8 mouse cellular contexts compared by ENCODE assay signal in the genomic region with DNA sequence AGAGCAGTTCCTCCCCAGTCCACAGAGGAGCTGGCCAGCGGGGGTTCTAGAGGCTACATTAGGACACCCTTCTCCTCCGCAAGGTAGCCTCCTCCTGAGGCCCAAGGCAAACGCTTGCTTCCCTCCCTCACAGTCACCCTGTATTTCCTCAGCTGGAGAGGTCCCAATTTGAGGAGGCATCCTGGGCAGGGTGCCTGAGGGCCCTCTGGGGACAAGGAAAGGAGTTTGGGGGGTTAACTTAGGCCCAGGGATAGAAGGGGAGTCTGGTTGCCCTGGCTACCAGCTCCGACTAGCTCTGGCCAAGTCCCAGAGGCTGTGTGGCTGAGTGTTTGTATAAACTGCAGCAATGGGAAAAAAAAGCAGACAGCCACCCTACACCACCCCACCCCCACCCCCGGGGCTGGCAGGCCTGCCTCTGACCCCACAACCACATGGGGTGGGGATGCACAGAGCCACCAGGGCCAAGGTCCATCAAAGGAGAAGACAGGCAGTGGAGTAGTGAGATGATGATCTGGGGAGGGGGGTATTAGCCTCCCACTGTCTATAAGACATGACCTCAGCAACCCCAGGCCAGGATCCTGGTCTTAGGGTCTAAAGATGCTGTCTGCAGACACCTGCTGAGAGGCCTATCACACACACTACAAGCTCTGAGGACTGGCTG. TPM values are rescaled to one million over a fixed set of nuclear protein-coding genes. Genes with fewer than 3 reads are reported as not detected.
A peak's percentile ranks its signal among the peaks of the same experiment; 100 is the strongest.
DNase-seq lines count a peak whose midpoint lies in the region; ATAC-seq and TF ChIP-seq lines count a peak whose summit lies in the region.

No protein-coding gene starts in this region.

- no peak for DNase-seq in forebrain, embryonic 10.5 days (ENCODE audit: extremely low spot score, low spot score)
- DNase-seq in G1E (ENCODE audit: low spot score), result no peak
- peak; percentile 58 for DNase-seq in hindbrain, postnatal 0 days (ENCODE audit: low spot score)
- DNase-seq in lung, postnatal 0 days (ENCODE audit: low spot score), result peak; percentile 56
- DNase-seq in thymus, postnatal 10 days (ENCODE audit: low spot score in 2 of 2), result no peak
- DNase-seq in frontal cortex, postnatal 36 days (ENCODE audit: low spot score in 2 of 2), result no peak
- no peak for DNase-seq in layer of hippocampus, adult 8-10 months (ENCODE audit: low spot score in 2 of 2)

- WGBS in forebrain, embryonic 10.5 days, result 27% methylated on average over 5 of the region's 5 CpGs
- 47% methylated on average over 5 of the region's 5 CpGs for WGBS in forebrain, embryonic 13.5 days
- WGBS in hindbrain, postnatal 0 days, result 28% methylated on average over 5 of the region's 5 CpGs
- 19% methylated on average over 5 of the region's 5 CpGs for WGBS in lung, postnatal 0 days

- no peaks in the 10 kb centered on the region for H3K9me3 ChIP-seq in forebrain, embryonic 10.5 days
- H3K9me3 ChIP-seq in forebrain, embryonic 13.5 days (replicated peaks), result no peaks in the 10 kb centered on the region
- H3K9me3 ChIP-seq in G1E (replicated peaks), result no peaks in the 10 kb centered on the region
- H3K9me3 ChIP-seq in hindbrain, postnatal 0 days (ENCODE audit: low read length), result no peaks in the 10 kb centered on the region
- H3K9me3 ChIP-seq in lung, postnatal 0 days (ENCODE audit: low read length), result no peaks in the 10 kb centered on the region

- no peak for ATAC-seq in forebrain, embryonic 13.5 days
- ATAC-seq in G1E (ENCODE audit: extremely low read depth, insufficient number of reproducible peaks, low FRiP score, poor library complexity, severe bottlenecking), result no peak
- ATAC-seq in hindbrain, postnatal 0 days, result peak; percentile 55
- peak; percentile 39 for ATAC-seq in lung, postnatal 0 days

- H3K27me3 ChIP-seq in forebrain, embryonic 10.5 days (ENCODE audit: poor library complexity, severe bottlenecking), result no peaks in the 10 kb centered on the region
- no peaks in the 10 kb centered on the region for H3K27me3 ChIP-seq in forebrain, embryonic 13.5 days
- H3K27me3 ChIP-seq in G1E (ENCODE audit: insufficient read depth, low read length), result no peaks in the 10 kb centered on the region
- no peaks in the 10 kb centered on the region for H3K27me3 ChIP-seq in hindbrain, postnatal 0 days (ENCODE audit: insufficient read depth, low read length)
- H3K27me3 ChIP-seq in lung, postnatal 0 days (replicated peaks; ENCODE audit: insufficient read depth, low read length), result no peaks in the 10 kb centered on the region

- peaks cover 33% of the 10 kb centered on the region for H3K4me1 ChIP-seq in forebrain, embryonic 10.5 days
- H3K4me1 ChIP-seq in forebrain, embryonic 13.5 days, result peaks cover 11% of the 10 kb centered on the region; the same call in 1 of the 2 replicates
- H3K4me1 ChIP-seq in G1E (ENCODE audit: insufficient read depth, low read depth, low read length), result peaks cover 74% of the 10 kb centered on the region
- peaks cover 2% of the 10 kb centered on the region; the same call in 1 of the 2 replicates for H3K4me1 ChIP-seq in hindbrain, postnatal 0 days (ENCODE audit: insufficient read depth, low read length)
- peaks cover 9% of the 10 kb centered on the region; the same call in 1 of the 2 replicates for H3K4me1 ChIP-seq in lung, postnatal 0 days (ENCODE audit: insufficient read depth, low read depth, low read length)

- no peak for TF ChIP-seq CTCF in G1E (IDR thresholded peaks at IDR 0.05; ENCODE audit: low read depth, low read length)
- TF ChIP-seq CTCF in hindbrain, postnatal 0 days (IDR thresholded peaks at IDR 0.05; ENCODE audit: low read depth), result no peak
- no peak for TF ChIP-seq CTCF in lung, postnatal 0 days (IDR thresholded peaks at IDR 0.05)

- H3K27ac ChIP-seq in forebrain, embryonic 10.5 days, result peak overlapping the region; percentile 66
- H3K27ac ChIP-seq in forebrain, embryonic 13.5 days, result no peak overlapping the region
- peak overlapping the region; percentile 65; the same call in 1 of the 2 replicates for H3K27ac ChIP-seq in hindbrain, postnatal 0 days
- H3K27ac ChIP-seq in lung, postnatal 0 days (ENCODE audit: low read length), result peak overlapping the region; percentile 86

- H3K9ac ChIP-seq in forebrain, embryonic 13.5 days, result no peak overlapping the region
- H3K9ac ChIP-seq in hindbrain, postnatal 0 days (replicated peaks; ENCODE audit: low read length), result no peak overlapping the region
- no peak overlapping the region for H3K9ac ChIP-seq in lung, postnatal 0 days (replicated peaks; ENCODE audit: low read depth)

- no peak for TF ChIP-seq EP300 in lung, postnatal 0 days (IDR thresholded peaks at IDR 0.05)

- peaks cover 29% of the 10 kb centered on the region for H3K36me3 ChIP-seq in forebrain, embryonic 10.5 days (replicated peaks)
- H3K36me3 ChIP-seq in forebrain, embryonic 13.5 days (ENCODE audit: poor library complexity, severe bottlenecking), result peaks cover 12% of the 10 kb centered on the region
- peaks cover 68% of the 10 kb centered on the region for H3K36me3 ChIP-seq in G1E (replicated peaks)
- H3K36me3 ChIP-seq in hindbrain, postnatal 0 days (ENCODE audit: insufficient read depth, low read length), result no peaks in the 10 kb centered on the region
- H3K36me3 ChIP-seq in lung, postnatal 0 days (ENCODE audit: insufficient read depth, low read length), result no peaks in the 10 kb centered on the region

- no peak overlapping the region for H3K4me3 ChIP-seq in forebrain, embryonic 10.5 days
- no peak overlapping the region for H3K4me3 ChIP-seq in forebrain, embryonic 13.5 days
- H3K4me3 ChIP-seq in G1E (ENCODE audit: low read depth, low read length), result peak overlapping the region; percentile 66; the same call in 1 of the 2 replicates
- no peak overlapping the region for H3K4me3 ChIP-seq in hindbrain, postnatal 0 days (ENCODE audit: low read length)
- H3K4me3 ChIP-seq in lung, postnatal 0 days (ENCODE audit: low read depth, low read length), result no peak overlapping the region

- H3K4me2 ChIP-seq in forebrain, embryonic 13.5 days, result no peak overlapping the region
- H3K4me2 ChIP-seq in hindbrain, postnatal 0 days (ENCODE audit: low read depth, low read length), result no peak overlapping the region
- peak overlapping the region; percentile 33; the same call in 1 of the 2 replicates for H3K4me2 ChIP-seq in lung, postnatal 0 days (replicated peaks; ENCODE audit: low read depth, low read length)

RNA-seq across cellular contexts. Expression of gene Gpr146, which starts 12.5 kb away (rescaled TPM):
- 1.6 and 1.8 TPM in 2 replicates for polyA plus RNA-seq in forebrain, embryonic 10.5 days (2016; fragmentation: Nextera tagmentation; extraction: Ambion mirVana)
- polyA plus RNA-seq in forebrain, embryonic 13.5 days (2015; fragmentation: Nextera tagmentation; extraction: Ambion mirVana), result 0.93 and 0.97 TPM in 2 replicates
- total RNA-seq in G1E (2014; fragmentation: Nextera tagmentation) (34.2 and 36.5 TPM in 2 replicates), G1E (2017) (26.8 and 27.4 TPM in 2 replicates)
- polyA plus RNA-seq in G1E (2012), result 18.1 and 21.3 TPM in 2 replicates
- total RNA-seq in hindbrain, postnatal 0 days (2014; rRNA removed), result 8.1 and 10.1 TPM in 2 replicates
- polyA plus RNA-seq in hindbrain, postnatal 0 days (2015; fragmentation: Nextera tagmentation; extraction: Ambion mirVana), result 3.7 and 4.4 TPM in 2 replicates
- polyA plus RNA-seq in lung, postnatal 0 days (2015; fragmentation: Nextera tagmentation; extraction: Ambion mirVana), result 22.7 and 28.1 TPM in 2 replicates
- total RNA-seq in layer of hippocampus, adult 8-10 months (2022), result 10 to 100 TPM; 12.2 to 14.8 (median 13.2) TPM

RNA-seq across cellular contexts. Expression of gene Cyp2w1, which starts 12.6 kb away (rescaled TPM):
- polyA plus RNA-seq in forebrain, embryonic 10.5 days (2016; fragmentation: Nextera tagmentation; extraction: Ambion mirVana), result not detected in 2 replicates
- not detected in 2 replicates for polyA plus RNA-seq in forebrain, embryonic 13.5 days (2015; fragmentation: Nextera tagmentation; extraction: Ambion mirVana)
- total RNA-seq in G1E (2014; fragmentation: Nextera tagmentation) (not detected in 2 replicates), G1E (2017) (not detected in 2 replicates)
- not detected in 2 replicates for polyA plus RNA-seq in G1E (2012)
- not detected in 2 replicates for total RNA-seq in hindbrain, postnatal 0 days (2014; rRNA removed)
- not detected in 2 replicates for polyA plus RNA-seq in hindbrain, postnatal 0 days (2015; fragmentation: Nextera tagmentation; extraction: Ambion mirVana)
- polyA plus RNA-seq in lung, postnatal 0 days (2015; fragmentation: Nextera tagmentation; extraction: Ambion mirVana), result not detected in 2 replicates
- total RNA-seq in layer of hippocampus, adult 8-10 months (2022), result not detected

RNA-seq across cellular contexts. Expression of gene Cox19, which starts 13.8 kb away (rescaled TPM):
- polyA plus RNA-seq in forebrain, embryonic 10.5 days (2016; fragmentation: Nextera tagmentation; extraction: Ambion mirVana), result 119 and 120 TPM in 2 replicates
- 111 and 117 TPM in 2 replicates for polyA plus RNA-seq in forebrain, embryonic 13.5 days (2015; fragmentation: Nextera tagmentation; extraction: Ambion mirVana)
- total RNA-seq in G1E (2014; fragmentation: Nextera tagmentation) (4.8 and 10.0 TPM in 2 replicates), G1E (2017) (40.8 and 41.0 TPM in 2 replicates)
- polyA plus RNA-seq in G1E (2012), result 35.7 and 37.7 TPM in 2 replicates
- total RNA-seq in hindbrain, postnatal 0 days (2014; rRNA removed), result 93.7 and 106 TPM in 2 replicates
- 86.3 and 91.0 TPM in 2 replicates for polyA plus RNA-seq in hindbrain, postnatal 0 days (2015; fragmentation: Nextera tagmentation; extraction: Ambion mirVana)
- polyA plus RNA-seq in lung, postnatal 0 days (2015; fragmentation: Nextera tagmentation; extraction: Ambion mirVana), result 60.5 and 61.6 TPM in 2 replicates
- 10 to 100 TPM; 59.0 to 75.5 (median 67.5) TPM for total RNA-seq in layer of hippocampus, adult 8-10 months (2022)

RNA-seq across cellular contexts. Expression of gene Adap1, which starts 39.6 kb away (rescaled TPM):
- polyA plus RNA-seq in forebrain, embryonic 10.5 days (2016; fragmentation: Nextera tagmentation; extraction: Ambion mirVana), result 0.27 and 0.49 TPM in 2 replicates
- 3.8 and 7.0 TPM in 2 replicates for polyA plus RNA-seq in forebrain, embryonic 13.5 days (2015; fragmentation: Nextera tagmentation; extraction: Ambion mirVana)
- total RNA-seq in G1E (2014; fragmentation: Nextera tagmentation) (1.2 and 2.3 TPM in 2 replicates), G1E (2017) (1.3 and 1.4 TPM in 2 replicates)
- polyA plus RNA-seq in G1E (2012), result 1.7 and 1.8 TPM in 2 replicates
- 241 and 242 TPM in 2 replicates for total RNA-seq in hindbrain, postnatal 0 days (2014; rRNA removed)
- 123 and 128 TPM in 2 replicates for polyA plus RNA-seq in hindbrain, postnatal 0 days (2015; fragmentation: Nextera tagmentation; extraction: Ambion mirVana)
- 3.6 and 4.1 TPM in 2 replicates for polyA plus RNA-seq in lung, postnatal 0 days (2015; fragmentation: Nextera tagmentation; extraction: Ambion mirVana)
- 100 to 1,000 TPM; 148 to 186 (median 164) TPM for total RNA-seq in layer of hippocampus, adult 8-10 months (2022)

RNA-seq across cellular contexts. Expression of gene C130050O18Rik, which starts 40.0 kb away (rescaled TPM):
- polyA plus RNA-seq in forebrain, embryonic 10.5 days (2016; fragmentation: Nextera tagmentation; extraction: Ambion mirVana), result 0.15 and 0.34 TPM in 2 replicates
- polyA plus RNA-seq in forebrain, embryonic 13.5 days (2015; fragmentation: Nextera tagmentation; extraction: Ambion mirVana), result 0.11 and 0.18 TPM in 2 replicates
- total RNA-seq in G1E (2014; fragmentation: Nextera tagmentation) (0.83 TPM in 1 of 2 replicates, not detected in the other), G1E (2017) (0.06 and 0.33 TPM in 2 replicates)
- 0.03 and 0.07 TPM in 2 replicates for polyA plus RNA-seq in G1E (2012)
- total RNA-seq in hindbrain, postnatal 0 days (2014; rRNA removed), result 1.1 TPM in 1 of 2 replicates, not detected in the other
- 0.34 TPM in 1 of 2 replicates, not detected in the other for polyA plus RNA-seq in hindbrain, postnatal 0 days (2015; fragmentation: Nextera tagmentation; extraction: Ambion mirVana)
- 2.2 and 3.3 TPM in 2 replicates for polyA plus RNA-seq in lung, postnatal 0 days (2015; fragmentation: Nextera tagmentation; extraction: Ambion mirVana)
- total RNA-seq in layer of hippocampus, adult 8-10 months (2022), result 1 to 10 TPM in 2 of 4 experiments, under 1 TPM in 2; 0.54 to 1.2 (median 0.83) TPM

Comparison
In these comparisons a context has a peak if more than half of its experiments do, and no peak if none do; other contexts are left out.
1. DNase-seq: peak in hindbrain, postnatal 0 days (single experiment) and lung, postnatal 0 days (single experiment); none in forebrain, embryonic 10.5 days (single experiment), G1E (single experiment), thymus, postnatal 10 days (0 of 2), frontal cortex, postnatal 36 days (0 of 2) and layer of hippocampus, adult 8-10 months (0 of 2).
2. ATAC-seq: peak in hindbrain, postnatal 0 days (single experiment) and lung, postnatal 0 days (single experiment); none in forebrain, embryonic 13.5 days (single experiment) and G1E (single experiment).